Mouse (Mus musculus) frontal cortex, postnatal 25 days (tissue): ENCODE measurements around the gene D3Ertd254e.
"Not testable (repeated sequence)": the region's sequence is repeated elsewhere in the genome, so short reads cannot be mapped to it uniquely, and the experiment has no call there.

ENCODE experiments used
- DNase-seq, 2 experiments: peaks; one replicate each; pipeline ENCODE4 v3.0.0; 2022; ENCODE audit warnings: low spot score in 2 of 2

D3Ertd254e gene

DNA sequence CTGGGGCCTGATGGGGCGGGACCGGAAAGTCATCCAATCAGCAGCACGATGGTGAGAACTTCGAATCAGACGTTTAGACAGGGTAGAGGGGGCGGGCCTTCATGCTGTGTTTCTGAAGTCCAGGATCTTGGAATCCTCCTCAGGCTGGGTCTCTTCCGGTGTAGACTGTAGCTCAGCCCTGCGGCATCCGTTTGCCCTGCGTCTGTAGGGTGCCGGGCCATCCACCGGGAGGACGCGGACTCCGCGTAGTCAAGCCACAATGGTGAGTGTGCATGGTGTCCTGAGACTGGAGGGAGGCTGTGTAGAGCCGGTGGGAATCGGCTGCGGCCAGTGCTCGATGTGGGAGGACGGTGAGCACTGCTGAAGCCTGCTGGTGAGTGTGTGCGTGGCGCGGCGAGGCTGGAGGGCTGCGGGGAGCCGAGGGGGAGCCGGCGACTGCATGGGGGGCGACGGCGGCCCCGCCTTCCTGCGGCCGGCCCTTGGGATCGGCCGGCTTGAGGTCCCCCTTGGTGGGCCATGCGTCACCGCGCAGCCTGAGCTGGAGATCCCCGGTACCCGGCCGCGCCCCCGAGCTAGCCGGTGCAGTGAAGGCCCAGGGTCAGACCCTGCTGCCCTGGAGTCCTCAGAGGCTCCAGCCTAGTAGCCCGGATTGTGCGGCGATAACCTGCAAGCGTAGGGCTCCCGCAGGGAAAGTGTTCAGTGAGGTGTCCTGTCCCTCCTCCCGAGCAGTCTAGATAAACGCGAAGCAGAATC lies at the start of gene D3Ertd254e:
Gene D3Ertd254e (plus strand): TSS at position 84 of the 753 bp plus-strand sequence.
- DNase-seq = peak; percentile 80 to 82

DNA sequence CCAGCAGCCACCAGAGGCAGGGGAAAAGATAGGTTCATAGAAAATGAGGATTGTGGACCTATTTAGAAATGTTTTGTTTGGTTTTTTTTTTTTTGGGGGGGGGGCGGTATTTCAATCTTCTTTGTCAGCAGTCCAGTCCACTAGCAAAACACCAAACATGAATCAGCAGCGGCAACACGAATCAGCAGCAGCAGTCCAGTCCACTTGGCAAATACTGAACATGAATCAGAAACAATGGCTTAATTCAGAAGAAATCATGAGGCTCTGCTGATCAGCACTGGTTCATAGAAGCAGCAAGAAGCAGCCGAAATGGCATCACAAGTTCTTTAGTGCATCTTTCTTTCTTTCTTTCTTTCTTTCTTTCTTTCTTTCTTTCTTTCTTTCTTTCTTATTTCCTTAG lies 34.7 kb upstream of the D3Ertd254e start:
- DNase-seq = no peak

DNA sequence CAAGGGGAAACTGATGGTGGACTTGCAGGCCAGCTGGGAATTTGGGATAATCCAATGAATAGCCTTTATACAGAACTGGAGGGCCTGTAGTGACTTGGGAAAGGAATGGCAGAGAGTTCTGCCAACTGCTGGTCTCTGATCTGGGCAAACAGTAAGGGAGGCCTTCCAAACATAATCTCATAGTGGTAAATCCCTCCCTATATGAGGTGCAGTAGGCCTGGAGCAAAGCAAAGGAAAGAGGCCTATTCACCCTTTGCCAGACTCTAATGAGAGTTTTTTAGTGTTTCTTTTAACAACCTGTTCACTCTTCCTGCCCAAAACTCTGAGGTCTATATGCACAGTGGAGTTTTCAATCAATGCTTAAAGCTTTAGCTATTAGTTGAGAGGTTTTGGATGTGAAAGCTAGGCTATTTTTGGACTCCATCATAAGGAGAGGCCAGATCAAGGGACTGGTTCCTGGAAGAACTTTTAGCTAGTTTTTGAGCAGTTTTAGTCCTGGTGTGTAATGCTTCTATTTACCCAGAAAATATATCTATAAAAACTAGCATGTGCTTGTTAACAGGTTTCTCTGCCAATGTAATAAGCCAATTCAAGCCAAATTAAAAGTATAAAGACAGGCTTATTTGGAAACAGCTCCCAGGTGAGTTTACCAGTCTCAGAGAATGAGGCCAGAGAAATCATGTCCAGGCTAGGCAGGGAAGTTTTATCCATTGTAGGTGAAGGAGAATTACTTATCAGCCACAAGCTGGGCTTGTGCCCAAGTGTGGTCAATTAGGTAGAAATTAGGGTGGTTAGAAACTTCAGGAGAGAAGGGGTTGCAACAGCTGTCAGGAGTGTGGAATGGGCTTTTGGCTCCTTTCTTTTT lies 30.9 kb upstream of the D3Ertd254e start:
- no peak for DNase-seq

DNA sequence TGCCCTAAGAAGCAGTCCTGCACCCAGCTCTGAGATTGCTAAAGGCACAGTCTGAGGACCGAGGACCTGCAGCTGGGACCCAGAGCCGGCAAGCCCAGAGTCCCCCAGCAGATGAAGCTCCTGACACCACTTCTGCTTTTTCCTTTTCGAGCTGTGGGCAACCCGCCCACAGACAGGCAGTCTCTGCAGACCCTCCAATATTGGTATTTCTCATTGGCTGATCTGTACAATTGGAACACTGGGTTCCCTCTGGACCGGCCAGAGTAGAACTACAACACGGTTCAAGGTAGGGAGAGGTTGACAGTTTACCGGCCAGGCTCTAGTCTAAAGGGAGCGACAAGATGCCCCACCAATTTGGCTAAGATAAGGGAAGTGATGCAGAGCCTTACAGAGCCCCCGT lies 24.6 kb upstream of the D3Ertd254e start:
- not testable (repeated sequence) for DNase-seq

DNA sequence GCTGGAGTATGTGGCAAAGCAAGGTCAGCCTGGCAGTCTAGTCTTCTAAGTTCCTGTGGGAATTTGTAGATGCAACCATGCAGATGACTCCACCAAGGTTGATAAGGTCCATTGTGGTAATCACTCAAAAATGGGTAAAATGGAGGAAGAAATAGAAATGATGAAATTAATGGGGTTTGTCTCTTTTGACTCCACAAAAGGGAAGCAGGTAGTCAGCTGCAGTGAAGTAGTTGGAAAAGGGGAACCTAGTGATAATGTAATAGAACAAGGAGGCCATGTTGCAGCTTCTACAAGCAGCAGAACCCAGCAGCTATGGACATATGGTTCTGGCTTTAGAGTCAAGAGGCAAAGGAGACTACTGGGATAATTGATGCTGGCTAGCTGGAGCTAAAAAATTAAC lies 14.7 kb upstream of the D3Ertd254e start:
- DNase-seq = no peak

DNA sequence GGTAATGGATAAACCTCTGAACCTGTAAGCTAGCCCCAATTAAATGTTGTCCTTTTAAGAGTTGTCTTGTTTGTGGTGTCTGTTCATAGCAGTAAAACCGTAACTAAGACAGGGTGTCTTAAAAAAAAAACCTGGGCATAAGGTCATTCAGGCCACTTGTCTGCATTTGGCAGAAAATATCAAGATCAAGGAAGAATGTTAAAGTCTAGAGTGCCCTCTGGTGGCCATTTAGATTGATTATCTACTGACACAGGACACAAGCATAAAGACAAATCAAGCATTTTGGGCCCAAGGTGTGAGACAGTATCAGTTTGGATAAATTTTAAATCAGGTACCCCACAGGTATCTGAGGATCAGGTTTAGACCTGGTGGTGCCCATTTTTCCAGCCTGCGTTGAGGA lies 13.3 kb upstream of the D3Ertd254e start:
- DNase-seq = no peak

DNA sequence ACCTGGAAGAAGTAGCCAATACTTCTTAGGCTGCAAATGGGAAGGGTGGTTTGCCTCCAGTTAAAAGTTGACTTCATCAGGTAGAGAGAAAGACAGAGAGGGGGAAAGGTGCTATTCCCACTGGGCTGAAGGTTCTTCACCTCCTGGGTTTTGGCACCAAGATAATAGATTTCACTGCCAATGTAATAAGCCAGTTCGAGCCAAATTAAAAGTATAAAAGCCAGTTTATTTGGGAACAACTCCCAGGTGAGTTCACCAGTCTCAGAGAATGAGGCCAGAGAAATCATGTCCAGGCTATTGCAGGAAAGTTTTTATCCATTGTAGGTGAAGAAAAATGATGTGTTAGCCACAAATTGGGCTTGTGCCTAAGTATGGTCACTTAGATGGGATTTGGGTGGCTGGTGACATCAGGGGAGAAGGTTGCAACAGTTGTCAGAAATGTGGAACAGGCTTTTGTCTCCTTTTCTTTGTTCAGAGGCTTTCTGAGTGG lies 12.6 kb upstream of the D3Ertd254e start:
- no peak for DNase-seq

DNA sequence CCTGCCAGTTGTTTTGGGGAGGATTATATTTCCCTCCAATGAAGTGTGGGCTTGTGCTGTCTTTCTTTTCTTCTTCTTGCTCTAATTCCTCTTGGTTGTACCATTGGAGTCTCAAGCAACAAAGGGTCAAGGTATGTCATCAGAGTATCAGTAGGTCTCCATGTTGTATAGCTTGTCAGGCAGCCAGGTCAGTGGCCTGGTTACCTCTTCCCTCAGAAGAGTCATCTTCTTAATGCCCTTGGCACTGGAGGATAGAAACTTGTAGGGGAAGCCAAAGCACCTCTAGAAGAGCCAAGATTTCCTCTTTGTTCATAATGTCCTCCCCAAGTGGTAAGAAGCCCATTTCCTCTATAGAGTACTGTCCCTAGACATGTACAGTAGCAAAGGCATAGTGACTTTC lies 11.8 kb upstream of the D3Ertd254e start:
- no peak for DNase-seq

DNA sequence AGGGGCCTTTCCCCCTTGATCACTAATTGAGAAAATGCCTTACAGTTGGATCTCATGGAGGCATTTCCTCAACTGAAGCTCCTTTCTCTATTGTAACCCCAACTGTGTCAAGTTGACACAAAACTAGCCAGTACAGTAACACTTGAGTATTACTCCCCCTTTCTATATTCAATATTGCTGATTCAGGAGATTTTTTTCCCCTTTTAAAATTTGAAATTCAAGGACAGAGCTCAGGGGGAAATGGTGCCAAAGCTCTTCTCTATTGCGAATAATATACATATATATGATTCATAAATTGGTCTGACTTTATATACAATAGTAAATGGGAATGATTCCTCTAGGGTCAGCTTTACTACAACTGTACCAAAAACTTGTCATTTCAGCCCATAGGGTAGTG lies 282 bp upstream of the D3Ertd254e start:
- DNase-seq = no peak

DNA sequence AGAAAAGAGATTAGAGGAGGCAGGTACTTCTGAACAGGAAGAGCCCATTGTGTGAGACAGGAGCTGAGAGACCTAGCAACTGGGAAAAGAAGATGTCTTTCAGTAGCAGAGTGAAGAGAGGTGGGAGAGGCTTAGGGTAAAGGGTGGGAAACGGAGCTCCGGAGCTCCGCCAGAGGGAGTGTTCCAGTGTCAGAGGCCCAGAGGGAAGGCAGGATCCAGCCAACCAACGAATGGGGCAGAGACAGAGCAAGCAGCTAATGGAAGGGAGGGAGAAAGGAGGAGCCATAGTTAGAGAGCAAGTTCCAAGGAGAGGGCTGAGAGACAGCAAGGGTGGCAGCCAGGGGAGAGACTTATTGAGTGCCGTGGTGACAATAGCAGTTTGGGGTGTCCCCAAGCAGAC lies 4.5 kb downstream of the D3Ertd254e start:
- DNase-seq = no peak

DNA sequence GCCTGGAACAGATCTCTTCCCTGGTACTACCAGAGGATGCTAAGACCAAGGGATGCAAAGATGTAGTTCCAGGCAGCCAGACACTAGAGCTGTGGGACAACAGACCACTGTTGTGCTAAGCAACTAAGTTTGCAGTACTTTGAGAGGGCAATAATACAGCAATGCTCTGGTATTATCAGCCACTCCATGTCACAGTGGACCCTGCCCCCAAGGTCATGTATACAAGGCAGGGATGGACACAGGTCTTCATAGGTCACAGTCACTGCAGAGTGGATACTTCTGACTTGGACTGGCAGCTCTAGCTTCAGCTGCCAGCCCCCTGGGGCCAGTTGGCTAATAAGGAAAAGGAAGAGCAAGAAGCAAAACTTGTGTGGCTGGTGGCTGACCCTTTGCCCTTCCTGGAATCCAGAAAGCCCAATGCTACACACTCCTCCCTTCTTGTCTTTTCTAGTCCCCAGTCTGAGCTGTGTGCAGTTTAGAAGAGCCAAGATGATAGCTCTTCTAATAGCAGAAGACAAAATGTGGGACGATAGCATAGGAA lies 19.9 kb downstream of the D3Ertd254e start:
- no peak for DNase-seq

DNA sequence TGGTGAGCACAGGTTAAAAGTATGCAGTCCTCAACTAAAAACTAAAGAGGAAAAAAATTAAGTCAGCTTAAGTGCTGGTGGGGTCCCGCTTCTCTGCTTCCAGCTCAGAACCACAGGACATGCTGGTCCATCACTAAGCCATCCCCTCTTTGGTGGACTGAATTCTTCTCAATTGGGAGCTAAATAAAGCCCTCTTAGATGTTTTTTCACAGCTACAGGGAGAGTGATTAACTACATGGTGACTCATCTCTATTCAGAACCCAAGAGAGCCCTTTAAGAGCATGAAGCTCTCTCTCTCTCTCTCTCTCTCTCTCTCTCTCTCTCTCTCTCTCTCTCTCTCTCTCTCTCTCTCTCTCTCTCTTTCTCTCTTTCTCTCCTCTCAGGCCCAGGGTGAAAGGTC lies 20.5 kb downstream of the D3Ertd254e start:
- no peak for DNase-seq

DNA sequence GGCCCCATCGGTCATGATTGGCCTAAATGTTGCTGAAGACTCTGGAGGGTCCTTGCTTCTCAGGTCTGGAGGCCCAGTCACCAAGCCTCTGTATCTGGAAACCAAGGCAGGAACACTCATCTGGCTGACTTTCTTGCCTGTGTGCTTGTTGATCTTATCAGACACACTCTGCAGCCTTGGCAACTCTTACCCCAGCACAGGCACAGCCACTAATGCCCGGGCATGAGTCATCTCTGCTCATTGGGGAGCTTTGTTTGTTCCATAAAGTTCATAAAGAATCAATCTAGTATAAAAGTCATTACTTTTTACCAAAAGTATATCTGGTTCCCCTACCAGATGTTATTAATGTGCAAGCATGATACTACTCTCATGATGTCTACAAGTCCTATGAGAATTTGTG lies 22.9 kb downstream of the D3Ertd254e start:
- no peak for DNase-seq

DNA sequence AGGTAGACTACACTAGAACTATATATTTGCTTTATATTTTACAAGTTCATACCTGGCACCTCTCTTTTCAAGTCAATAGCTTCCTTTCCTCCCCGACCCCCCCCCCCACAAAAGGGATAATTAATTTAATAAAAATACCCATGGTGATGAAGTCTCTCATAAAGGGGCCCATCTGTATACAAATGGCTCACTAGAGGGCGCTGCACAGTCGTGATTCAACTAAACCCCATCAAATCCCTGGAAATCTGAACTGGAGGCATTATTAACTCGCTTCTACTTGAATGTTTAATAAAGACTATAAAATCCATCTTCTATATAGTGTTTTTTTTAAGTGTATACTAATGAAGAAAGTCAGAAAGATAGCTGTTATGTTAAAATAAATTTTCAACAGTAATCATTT lies 30.7 kb downstream of the D3Ertd254e start:
- DNase-seq = peak; percentile 40 to 49

DNA sequence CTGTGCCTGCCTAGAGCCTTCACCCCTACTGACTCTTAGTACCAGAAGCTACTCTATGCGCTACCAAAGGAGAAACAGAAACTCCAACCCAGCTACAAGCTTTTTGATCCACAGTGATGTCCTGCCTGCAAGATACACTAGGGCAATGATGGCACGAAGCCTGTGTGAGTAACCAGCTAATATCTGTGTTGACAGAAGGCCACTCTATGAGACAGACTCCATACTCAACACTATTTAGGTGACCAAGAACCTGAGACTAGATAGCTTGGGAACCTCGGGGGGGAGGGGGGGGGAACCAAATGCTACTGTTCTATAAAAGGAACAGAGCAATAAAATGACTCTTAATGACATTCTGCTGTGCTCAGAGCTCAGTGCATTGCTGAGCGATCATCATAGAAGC lies 35.7 kb downstream of the D3Ertd254e start:
- no peak for DNase-seq

DNA sequence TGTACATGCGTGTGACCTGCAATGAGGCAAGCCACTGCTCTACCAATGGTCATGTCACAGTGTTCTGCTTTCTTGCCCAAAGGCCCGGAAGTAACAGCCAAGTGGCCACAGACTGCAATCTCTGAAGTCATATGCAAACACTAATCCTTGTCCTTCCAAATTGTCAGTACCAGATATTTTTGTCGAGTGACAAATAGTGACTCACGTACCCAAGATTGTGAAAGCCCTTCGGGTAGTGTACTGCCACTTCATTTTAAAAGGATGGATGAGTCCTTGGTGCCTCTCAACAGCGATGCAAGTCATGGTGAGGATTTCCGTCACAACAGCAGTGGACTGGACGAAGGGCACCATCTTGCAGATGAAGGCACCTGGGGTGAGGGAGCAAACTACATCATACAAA lies 38.4 kb downstream of the D3Ertd254e start:
- no peak for DNase-seq

DNA sequence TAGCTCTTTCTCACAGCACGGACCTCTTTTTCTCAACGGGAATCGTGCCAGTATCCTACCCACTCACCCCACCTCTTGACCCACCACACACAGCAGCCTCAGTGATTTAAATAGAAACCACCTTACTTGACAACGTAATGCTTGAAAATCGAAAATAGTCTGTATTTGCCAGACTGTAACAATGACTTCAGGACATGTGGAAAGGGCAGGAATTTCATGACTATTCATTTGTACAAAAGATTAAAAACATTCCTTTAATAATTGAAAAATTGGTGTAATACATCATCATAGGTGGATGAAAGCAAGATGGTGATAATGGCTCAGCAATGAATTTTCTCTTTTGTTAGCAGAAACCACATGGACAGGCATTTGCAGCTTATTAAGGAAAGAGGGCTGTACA lies 50.3 kb downstream of the D3Ertd254e start:
- DNase-seq = no peak

DNA sequence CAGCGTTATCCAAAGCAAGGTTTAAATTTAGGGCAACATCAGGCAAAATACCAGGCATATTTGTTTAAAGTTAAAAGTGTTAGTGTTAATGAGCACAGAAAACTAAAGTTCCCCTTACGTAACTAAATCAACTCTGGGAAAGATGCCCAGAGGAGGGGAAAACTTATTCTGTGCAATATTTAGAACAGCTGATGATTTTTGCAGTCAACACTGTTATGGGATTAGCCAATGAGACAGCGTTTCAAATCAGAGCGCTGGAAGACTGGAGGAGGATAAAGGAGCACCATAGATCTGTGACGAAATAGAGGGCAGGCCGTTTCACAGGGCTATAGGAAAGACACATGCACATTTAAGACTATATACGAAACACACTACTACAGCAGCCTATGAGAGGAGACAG lies 52.1 kb downstream of the D3Ertd254e start:
- DNase-seq = no peak

DNA sequence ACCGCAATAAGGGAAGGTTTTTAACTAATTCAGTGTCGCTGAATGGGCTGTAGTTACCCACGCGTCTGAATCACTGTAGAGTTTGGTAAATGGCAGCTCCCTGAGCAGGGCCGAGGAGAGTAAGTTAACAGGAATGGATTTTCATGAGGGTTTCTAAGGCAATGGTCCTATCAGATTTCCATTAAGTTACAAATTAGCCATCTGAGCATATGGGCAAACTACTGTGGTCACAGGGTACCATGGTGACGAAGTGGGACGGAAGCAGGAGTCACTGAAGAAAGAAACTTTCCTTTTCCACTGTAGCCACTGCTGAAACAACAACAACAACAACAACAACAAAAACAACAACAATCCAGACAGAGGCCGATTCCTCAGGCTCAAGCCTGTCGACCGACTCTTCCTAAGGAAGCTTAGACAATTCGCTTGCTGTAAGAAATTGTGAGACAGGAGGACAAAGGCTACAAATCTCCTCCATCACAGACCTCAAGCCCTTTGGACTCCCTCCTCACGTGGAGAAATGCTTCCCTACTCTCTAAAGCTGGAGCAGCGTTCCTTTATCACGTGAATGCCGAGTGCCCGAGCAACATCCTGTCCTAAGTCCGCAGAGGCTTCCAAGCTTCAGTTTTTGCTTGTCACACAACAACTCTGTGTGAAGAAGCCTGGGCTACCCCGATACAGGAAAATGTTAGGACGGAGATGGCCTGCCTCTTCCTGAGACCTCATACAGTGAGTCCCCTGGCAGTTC lies 56.9 kb downstream of the D3Ertd254e start:
- DNase-seq = no peak

DNA sequence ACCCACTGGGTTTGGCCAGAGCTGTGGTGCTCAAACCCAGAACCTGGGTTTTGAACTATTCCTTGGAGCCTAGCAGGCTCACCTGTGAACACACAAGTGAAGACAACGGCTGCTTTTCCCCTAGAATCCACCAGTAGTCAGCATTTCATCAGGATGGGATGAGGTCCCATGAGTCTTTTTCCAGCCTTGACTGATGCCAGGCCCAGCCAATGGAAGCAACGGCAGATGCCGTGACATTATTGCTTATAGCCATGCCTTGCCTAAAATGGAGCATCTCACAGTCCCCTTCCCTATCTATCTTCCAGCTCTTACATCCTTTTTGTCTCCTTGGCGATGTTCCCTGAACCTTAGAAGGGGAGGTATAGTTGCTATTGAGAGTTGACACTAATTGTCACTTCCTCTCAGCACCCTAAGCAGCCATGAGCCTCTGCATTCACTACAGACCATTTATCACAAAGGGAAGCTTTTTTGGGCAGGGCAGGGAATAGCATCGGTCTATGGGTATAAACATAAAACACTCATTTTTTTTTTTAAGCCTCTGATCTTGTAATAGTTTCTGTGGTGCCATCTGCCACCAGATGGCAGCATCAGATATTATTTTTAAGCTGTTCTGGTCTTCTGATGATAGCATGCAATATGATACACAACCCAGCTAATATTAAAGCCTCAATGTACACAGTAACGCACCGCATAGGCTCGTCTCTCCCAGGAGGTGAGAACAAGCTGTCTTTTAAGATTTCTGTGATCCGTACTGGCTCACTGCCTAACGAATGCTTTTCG lies 59.1 kb downstream of the D3Ertd254e start:
- peak in 1 of 2 experiments; percentile 24 for DNase-seq

DNA sequence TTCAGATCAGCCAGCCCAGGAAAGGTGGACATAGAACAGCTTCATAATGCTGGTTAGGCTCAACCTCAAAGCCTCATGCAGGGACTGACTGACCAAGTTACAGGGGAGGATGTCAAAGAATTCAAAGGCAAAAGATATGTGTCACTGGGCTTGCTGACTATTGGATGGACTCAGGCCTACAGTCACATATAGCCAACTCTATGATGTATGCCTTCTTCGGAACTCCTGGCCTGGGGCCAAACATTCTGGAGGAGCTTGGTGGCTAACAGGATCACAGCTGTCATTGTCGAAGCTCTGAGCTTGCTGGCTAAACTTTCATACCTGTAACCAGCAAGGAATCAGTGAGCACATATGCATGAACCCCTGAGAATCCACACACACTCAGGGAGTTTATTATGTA lies 60.1 kb downstream of the D3Ertd254e start:
- DNase-seq = no peak
